Comparison of ENCODE assay signal across 9 mouse cellular contexts in the genomic region with DNA sequence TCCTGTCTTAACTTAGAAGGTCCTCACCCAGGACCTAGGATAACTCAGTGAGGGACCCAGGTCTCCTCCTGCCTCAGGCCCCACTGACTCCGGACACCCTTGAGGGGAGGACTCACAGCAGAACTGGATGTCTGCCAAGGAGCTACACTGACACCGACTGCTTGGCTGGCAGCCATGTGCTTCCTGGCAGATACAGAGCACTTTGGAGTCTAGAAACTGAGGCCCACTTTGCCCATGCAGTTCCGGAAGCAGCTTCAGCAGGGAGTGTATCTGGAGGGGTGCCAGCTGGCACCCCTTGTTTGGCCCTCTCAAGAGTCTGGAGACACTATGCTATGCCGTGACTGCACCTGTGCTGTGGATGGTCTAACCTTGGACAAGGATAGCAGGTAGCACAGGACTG. TPM values are rescaled to one million over a fixed set of nuclear protein-coding genes. Genes with fewer than 3 reads are reported as not detected.
A peak's percentile ranks its signal among the peaks of the same experiment; 100 is the strongest.
DNase-seq lines count a peak whose midpoint lies in the region; ATAC-seq and TF ChIP-seq lines count a peak whose summit lies in the region.
"Had no signal": no experiment of that assay in that cellular context is flagged by ENCODE, and none has a peak within 500 bp of the region (broad histone marks: within the 10 kb centered on the region; RNA-seq: fewer than 3 reads in every experiment).

No protein-coding gene starts in this region.

- H3K9me3 ChIP-seq in midbrain, postnatal 0 days (ENCODE audit: low read length), result no peaks in the 10 kb centered on the region
- no peaks in the 10 kb centered on the region for H3K9me3 ChIP-seq in midbrain, embryonic 15.5 days
- no peaks in the 10 kb centered on the region for H3K9me3 ChIP-seq in lung, embryonic 16.5 days (ENCODE audit: control insufficient read depth, low read length)
- H3K9me3 ChIP-seq: midbrain, embryonic 12.5 days had no signal

- H3K4me3 ChIP-seq in midbrain, postnatal 0 days (ENCODE audit: low read depth, low read length), result no peak overlapping the region
- H3K4me3 ChIP-seq in midbrain, embryonic 15.5 days, result no peak overlapping the region
- no peak overlapping the region for H3K4me3 ChIP-seq in lung, embryonic 16.5 days (ENCODE audit: low read length)
- H3K4me3 ChIP-seq: midbrain, embryonic 12.5 days had no signal

- H3K36me3 ChIP-seq in midbrain, postnatal 0 days (ENCODE audit: insufficient read depth, low read length), result no peaks in the 10 kb centered on the region
- no peaks in the 10 kb centered on the region for H3K36me3 ChIP-seq in midbrain, embryonic 15.5 days (replicated peaks)
- H3K36me3 ChIP-seq in lung, embryonic 16.5 days (ENCODE audit: control insufficient read depth, insufficient read depth, low read length), result no peaks in the 10 kb centered on the region
- H3K36me3 ChIP-seq: midbrain, embryonic 12.5 days had no signal

- no peak for TF ChIP-seq CTCF in midbrain, postnatal 0 days (IDR thresholded peaks at IDR 0.05)

- H3K4me1 ChIP-seq in midbrain, postnatal 0 days (ENCODE audit: insufficient read depth, low read length), result no peaks in the 10 kb centered on the region
- peaks cover 22% of the 10 kb centered on the region for H3K4me1 ChIP-seq in midbrain, embryonic 15.5 days
- peaks cover 26% of the 10 kb centered on the region for H3K4me1 ChIP-seq in lung, embryonic 16.5 days (replicated peaks; ENCODE audit: control insufficient read depth, insufficient read depth, low read length)

- no peak for ATAC-seq in midbrain, postnatal 0 days (ENCODE audit: low FRiP score)
- no peak for ATAC-seq in midbrain, embryonic 15.5 days (replicated peaks)
- peak; percentile 77 for ATAC-seq in lung, embryonic 16.5 days (ENCODE audit: low read depth)

- no peak overlapping the region for H3K4me2 ChIP-seq in midbrain, postnatal 0 days (ENCODE audit: low read depth, low read length, poor library complexity, severe bottlenecking)
- H3K4me2 ChIP-seq in midbrain, embryonic 15.5 days, result no peak overlapping the region
- H3K4me2 ChIP-seq in lung, embryonic 16.5 days (ENCODE audit: low read depth, low read length), result no peak overlapping the region
- H3K4me2 ChIP-seq: midbrain, embryonic 12.5 days had no signal

- 36% methylated on average over 4 of the region's 4 CpGs for WGBS in midbrain, postnatal 0 days
- WGBS in midbrain, embryonic 15.5 days, result 37% methylated on average over 4 of the region's 4 CpGs
- WGBS in lung, embryonic 16.5 days, result 3% methylated on average over 4 of the region's 4 CpGs

- H3K27me3 ChIP-seq in midbrain, postnatal 0 days (ENCODE audit: insufficient read depth, low read length), result no peaks in the 10 kb centered on the region
- peaks cover 11% of the 10 kb centered on the region; the same call in 1 of the 2 replicates for H3K27me3 ChIP-seq in midbrain, embryonic 15.5 days (replicated peaks)
- H3K27me3 ChIP-seq in lung, embryonic 16.5 days (ENCODE audit: control insufficient read depth, insufficient read depth, low read depth, low read length), result peaks cover 11% of the 10 kb centered on the region; the same call in 1 of the 2 replicates

- H3K9ac ChIP-seq in midbrain, postnatal 0 days (replicated peaks; ENCODE audit: low read length, poor library complexity, severe bottlenecking), result no peak overlapping the region
- no peak overlapping the region for H3K9ac ChIP-seq in midbrain, embryonic 15.5 days
- no peak overlapping the region for H3K9ac ChIP-seq in lung, embryonic 16.5 days (ENCODE audit: low read length)
- H3K9ac ChIP-seq: midbrain, embryonic 12.5 days had no signal

- no peak overlapping the region for H3K27ac ChIP-seq in midbrain, postnatal 0 days (ENCODE audit: low read depth, low read length)
- H3K27ac ChIP-seq in midbrain, embryonic 15.5 days, result no peak overlapping the region
- peak overlapping the region; percentile 39 for H3K27ac ChIP-seq in lung, embryonic 16.5 days (ENCODE audit: low read length)
- H3K27ac ChIP-seq: midbrain, embryonic 12.5 days had no signal

- peak; percentile 91 for DNase-seq in midbrain, postnatal 0 days (ENCODE audit: low spot score)
- peak; percentile 88 for DNase-seq in adrenal gland, postnatal 25 days
- peak; percentile 52 for DNase-seq in gastrocnemius, postnatal 25 days
- DNase-seq in kidney, adult 9 months, result peak; percentile 90
- DNase-seq in testis, postnatal 10 days (ENCODE audit: low spot score), result peak; percentile 75
- no peak for DNase-seq in natural killer cell, adult 2 months (ENCODE audit: low spot score in 2 of 2)

RNA-seq across cellular contexts. Expression of a gene that starts 9.7 kb away (rescaled TPM):
- total RNA-seq in midbrain, postnatal 0 days (2014; rRNA removed), result 11.5 and 14.7 TPM in 2 replicates
- polyA plus RNA-seq in midbrain, postnatal 0 days (2015; fragmentation: Nextera tagmentation; extraction: Ambion mirVana), result 16.5 and 16.8 TPM in 2 replicates
- polyA plus RNA-seq in midbrain, embryonic 15.5 days (2015; fragmentation: Nextera tagmentation; extraction: Ambion mirVana), result 16.7 and 17.1 TPM in 2 replicates
- total RNA-seq in adrenal gland, postnatal 25 days (2021), result 13.1 and 14.1 TPM in 2 replicates
- total RNA-seq in gastrocnemius, postnatal 25 days (2021), result 1 to 10 TPM; 6.5 to 7.3 TPM
- polyA plus RNA-seq in lung, embryonic 16.5 days (2015; fragmentation: Nextera tagmentation; extraction: Ambion mirVana), result 14.5 and 15.8 TPM in 2 replicates

RNA-seq across cellular contexts. Expression of a gene that starts 11.9 kb away (rescaled TPM):
- total RNA-seq in midbrain, postnatal 0 days (2014; rRNA removed), result 0.05 and 0.19 TPM in 2 replicates
- not detected in 2 replicates for polyA plus RNA-seq in midbrain, postnatal 0 days (2015; fragmentation: Nextera tagmentation; extraction: Ambion mirVana)
- polyA plus RNA-seq in midbrain, embryonic 15.5 days (2015; fragmentation: Nextera tagmentation; extraction: Ambion mirVana), result 0.23 and 2.0 TPM in 2 replicates
- total RNA-seq in adrenal gland, postnatal 25 days (2021), result 1.5 and 2.0 TPM in 2 replicates
- under 1 TPM; 0.31 to 0.46 TPM for total RNA-seq in gastrocnemius, postnatal 25 days (2021)
- 0.38 TPM in 1 of 2 replicates, not detected in the other for polyA plus RNA-seq in lung, embryonic 16.5 days (2015; fragmentation: Nextera tagmentation; extraction: Ambion mirVana)
- polyA plus RNA-seq: midbrain, embryonic 12.5 days had no signal

RNA-seq across cellular contexts. Expression of a gene that starts 18.8 kb away (rescaled TPM):
- 7.3 and 14.1 TPM in 2 replicates for total RNA-seq in midbrain, postnatal 0 days (2014; rRNA removed)
- 11.7 and 13.6 TPM in 2 replicates for polyA plus RNA-seq in midbrain, postnatal 0 days (2015; fragmentation: Nextera tagmentation; extraction: Ambion mirVana)
- polyA plus RNA-seq in midbrain, embryonic 15.5 days (2015; fragmentation: Nextera tagmentation; extraction: Ambion mirVana), result 16.6 and 17.5 TPM in 2 replicates
- 29.0 and 41.3 TPM in 2 replicates for total RNA-seq in adrenal gland, postnatal 25 days (2021)
- 1 to 10 TPM; 1.2 to 1.4 TPM for total RNA-seq in gastrocnemius, postnatal 25 days (2021)
- polyA plus RNA-seq in lung, embryonic 16.5 days (2015; fragmentation: Nextera tagmentation; extraction: Ambion mirVana), result 32.5 and 33.6 TPM in 2 replicates

RNA-seq across cellular contexts. Expression of a gene that starts 24.9 kb away (rescaled TPM):
- 76.1 and 121 TPM in 2 replicates for total RNA-seq in midbrain, postnatal 0 days (2014; rRNA removed)
- polyA plus RNA-seq in midbrain, postnatal 0 days (2015; fragmentation: Nextera tagmentation; extraction: Ambion mirVana), result 129 and 140 TPM in 2 replicates
- polyA plus RNA-seq in midbrain, embryonic 15.5 days (2015; fragmentation: Nextera tagmentation; extraction: Ambion mirVana), result 134 and 135 TPM in 2 replicates
- total RNA-seq in adrenal gland, postnatal 25 days (2021), result 51.6 and 59.2 TPM in 2 replicates
- total RNA-seq in gastrocnemius, postnatal 25 days (2021), result 10 to 100 TPM; 18.6 to 18.8 TPM
- 82.1 and 84.4 TPM in 2 replicates for polyA plus RNA-seq in lung, embryonic 16.5 days (2015; fragmentation: Nextera tagmentation; extraction: Ambion mirVana)

RNA-seq across cellular contexts. Expression of a gene that starts 29.1 kb away (rescaled TPM):
- total RNA-seq in midbrain, postnatal 0 days (2014; rRNA removed), result 44.8 and 47.5 TPM in 2 replicates
- 22.1 and 24.8 TPM in 2 replicates for polyA plus RNA-seq in midbrain, postnatal 0 days (2015; fragmentation: Nextera tagmentation; extraction: Ambion mirVana)
- 16.3 and 17.9 TPM in 2 replicates for polyA plus RNA-seq in midbrain, embryonic 15.5 days (2015; fragmentation: Nextera tagmentation; extraction: Ambion mirVana)
- total RNA-seq in adrenal gland, postnatal 25 days (2021), result 16.6 and 19.4 TPM in 2 replicates
- total RNA-seq in gastrocnemius, postnatal 25 days (2021), result 1 to 10 TPM; 2.5 to 2.6 TPM
- polyA plus RNA-seq in lung, embryonic 16.5 days (2015; fragmentation: Nextera tagmentation; extraction: Ambion mirVana), result 3.5 and 3.9 TPM in 2 replicates

Comparison
In these comparisons a context has a peak if more than half of its experiments do, and no peak if none do; other contexts are left out.
1. DNase-seq: peak in midbrain, postnatal 0 days (single experiment), adrenal gland, postnatal 25 days (single experiment), gastrocnemius, postnatal 25 days (single experiment), kidney, adult 9 months (single experiment) and testis, postnatal 10 days (single experiment); none in natural killer cell, adult 2 months (0 of 2).